Mouse (Mus musculus): ENCODE results near the gene Gm13090. TPM values are rescaled to one million over a fixed set of nuclear protein-coding genes. Genes with fewer than 3 reads are reported as not detected.

Gene Gm13090
- polyA plus RNA-seq (2017; shearing (Covaris generic)), result not detected

GRCm38 (mm10) chr4:151089270-151089669 is at the start of gene Gm13090:
Gene Gm13090, plus strand, starts transcription at chr4:151089570.

DNA sequence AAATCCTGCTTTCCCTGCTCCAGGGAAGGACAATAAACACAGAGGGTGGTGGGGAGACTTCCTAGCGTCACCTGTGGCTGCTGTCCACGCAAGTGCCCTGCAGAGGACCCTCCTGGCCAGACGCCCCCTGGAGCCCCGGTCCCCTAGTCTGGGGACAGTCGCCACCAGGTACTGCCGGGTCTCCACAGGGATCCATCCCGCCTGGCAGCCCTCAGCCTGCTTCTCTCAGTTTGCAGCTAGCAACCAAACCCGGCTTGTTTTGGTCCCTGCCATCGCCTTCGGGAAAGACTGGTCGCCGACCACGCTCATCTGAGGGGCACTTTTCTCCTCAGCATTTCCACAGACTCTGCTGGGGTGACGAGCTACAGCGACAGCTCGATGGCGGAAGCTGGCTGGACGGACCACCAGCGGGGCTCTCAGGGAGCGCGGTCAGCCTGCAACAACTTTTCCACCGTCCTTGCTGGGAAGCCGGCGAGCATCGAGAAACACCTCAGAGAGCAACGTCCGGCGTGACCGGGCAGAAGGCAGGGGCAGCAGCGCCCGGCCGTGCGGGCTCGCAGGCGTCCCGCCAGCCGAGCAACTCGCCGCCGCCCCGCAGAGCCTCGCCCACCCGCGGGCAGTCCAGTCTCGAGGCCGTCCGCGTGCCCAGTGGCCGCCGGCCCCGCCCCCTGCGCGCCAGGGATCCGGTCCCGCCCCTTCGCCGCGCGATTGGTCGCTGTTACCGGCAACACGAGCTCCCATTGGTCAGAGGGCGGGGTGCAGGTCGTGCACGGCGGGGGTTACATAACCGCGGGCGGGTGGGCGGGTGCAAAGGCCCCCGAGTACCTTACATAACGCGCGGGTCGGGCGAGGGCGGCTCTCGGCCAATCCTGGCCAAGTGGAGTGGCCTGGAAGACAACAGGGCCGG is 45.1 kb upstream of the Gm13090 start, which contains the start of gene Per3:
Gene Per3, minus strand, starts transcription at position 629 of the 907 bp plus-strand sequence.

DNA sequence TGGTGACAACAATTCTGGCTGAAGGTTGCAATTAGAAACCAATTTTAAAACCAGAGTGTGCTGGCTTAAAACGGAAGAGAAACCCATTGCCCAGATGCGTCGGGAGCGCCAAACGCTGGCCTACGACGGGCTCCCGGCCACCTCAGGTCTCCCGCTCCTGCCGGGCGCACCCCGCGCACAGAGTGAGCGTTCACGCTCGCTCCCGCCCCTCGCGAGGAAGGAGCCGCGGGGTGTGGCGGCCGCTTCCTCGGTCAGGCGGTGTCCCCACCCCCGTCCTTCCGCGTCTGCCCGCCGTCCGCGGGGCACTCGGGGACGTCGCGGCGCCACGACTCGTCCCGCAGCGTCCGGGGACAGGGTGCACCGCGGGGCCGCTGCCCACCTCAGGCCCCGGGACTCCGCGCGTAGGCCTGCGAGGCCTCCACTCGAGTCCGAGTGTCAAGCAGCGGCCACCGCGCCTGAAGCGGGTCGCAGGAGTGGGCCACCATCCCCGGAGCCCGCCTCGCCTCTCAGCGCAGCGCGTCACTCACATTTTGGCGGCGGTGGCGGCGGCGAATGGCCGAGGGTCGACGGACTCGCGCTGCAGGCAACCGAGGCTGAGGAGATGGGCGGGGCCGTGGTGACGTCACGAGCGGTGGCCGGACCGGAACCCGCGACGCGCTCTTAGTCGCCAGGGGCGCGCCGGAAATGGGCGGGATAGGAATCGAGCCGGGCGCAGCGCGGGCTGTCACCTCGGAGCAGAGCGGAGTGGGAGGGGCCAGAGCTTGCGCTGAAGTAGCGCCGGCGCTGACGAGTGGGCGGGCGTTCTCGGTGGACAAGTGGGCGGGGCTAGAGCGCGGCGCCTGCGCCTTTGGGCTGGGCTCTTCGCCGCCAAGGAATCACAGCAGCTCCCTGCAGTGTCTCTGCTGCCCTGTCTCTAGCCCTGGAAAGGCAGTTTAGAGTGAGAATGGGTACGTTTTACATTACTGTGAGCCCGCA is 31.7 kb upstream of the Gm13090 start, which contains the start of gene Vamp3:
Gene Vamp3, minus strand, starts transcription at position 617 of the 975 bp plus-strand sequence.

Other genes starting within 250 kb of the Gm13090 start
- gene Errfi1, start 235.7 kb upstream of the Gm13090 start, polyA plus RNA-seq (2017; shearing (Covaris generic)), result 9.3 TPM
- 372 TPM for gene Park7, start 175.1 kb upstream of the Gm13090 start, polyA plus RNA-seq (2017; shearing (Covaris generic))
- 234 TPM for gene Tnfrsf9, start 175.0 kb upstream of the Gm13090 start, polyA plus RNA-seq (2017; shearing (Covaris generic))
- not detected for gene Uts2, start 92.5 kb upstream of the Gm13090 start, polyA plus RNA-seq (2017; shearing (Covaris generic))
- 1.9 TPM for gene Per3, start 44.9 kb upstream of the Gm13090 start, polyA plus RNA-seq (2017; shearing (Covaris generic))
- 54.8 TPM for gene Vamp3, start 31.6 kb upstream of the Gm13090 start, polyA plus RNA-seq (2017; shearing (Covaris generic))